Mouse (Mus musculus) small intestine, adult 2 months (tissue): Measurements from ENCODE around the gene Metrn.

ENCODE experiments used
- CTCF ChIP-seq: fragments of 200-500 bp; IDR thresholded peaks from 2 replicates; pipeline ENCODE4 v1.5.1; 2012; ENCODE audit warnings: low read depth, mild to moderate bottlenecking, control low read depth, inconsistent platforms, low read length, moderate library complexity, mixed read lengths; ENCODE audit not compliant: insufficient replicate concordance, insufficient read length; ENCODE audit errors: extremely low read depth
- POLR2A ChIP-seq: fragments of 200-500 bp; IDR thresholded peaks from 2 replicates; pipeline ENCODE4 v1.6.1; 2012; ENCODE audit warnings: low read depth, mild to moderate bottlenecking, control low read depth, inconsistent platforms, low read length, moderate library complexity

GRCm38 (mm10) chr17:25802825-25803517 lies 6.0 kb upstream of the Metrn start:
- TF ChIP-seq POLR2A (no peak), CTCF (no peak)
